In genomic region chr1:166818682-166819081, GRCm38 (mm10) we compare ENCODE assay signal across 16 mouse cellular contexts.
DNase-seq lines count a peak whose midpoint lies in the region; ATAC-seq and TF ChIP-seq lines count a peak whose summit lies in the region.
"Had no signal": no experiment of that assay in that cellular context is flagged by ENCODE, and none has a peak within 500 bp of the region (broad histone marks: within the 10 kb centered on the region; RNA-seq: fewer than 3 reads in every experiment).

No protein-coding gene starts in this region.

- no peaks in the 10 kb centered on the region for H3K36me3 ChIP-seq in lung, embryonic 14.5 days (ENCODE audit: insufficient read depth)
- H3K36me3 ChIP-seq in liver, embryonic 13.5 days = no peaks in the 10 kb centered on the region
- H3K36me3 ChIP-seq: hindbrain, embryonic 10.5 days; midbrain, embryonic 10.5 days; neural tube, embryonic 12.5 days had no signal

- H3K9ac ChIP-seq in lung, embryonic 14.5 days = no peak overlapping the region
- H3K9ac ChIP-seq in liver, embryonic 13.5 days = no peak overlapping the region
- H3K9ac ChIP-seq: neural tube, embryonic 12.5 days had no signal

- no peak for ATAC-seq in lung, embryonic 14.5 days (ENCODE audit: insufficient read depth)
- 0 out of 2 replicates have a peak, but pooled peaks have one; percentile 49 for ATAC-seq in liver, embryonic 13.5 days (ENCODE audit: low read depth)
- ATAC-seq: forebrain, embryonic 16.5 days had no signal

- no peak for DNase-seq in lung, embryonic 14.5 days
- DNase-seq in lung, postnatal 10 days = no peak
- DNase-seq in liver, embryonic 13.5 days = no peak
- DNase-seq in thymus, postnatal 14 days = peak; percentile 37
- no peak for DNase-seq in cerebellum, adult 11-12 months
- no peak for DNase-seq in left cerebral cortex, postnatal 4 days
- DNase-seq: adrenal gland, adult 8-10 months; gastrocnemius, postnatal 36 days; kidney, adult 11 months; spleen, adult 18-20 months had no signal

- no peaks in the 10 kb centered on the region for H3K4me1 ChIP-seq in lung, embryonic 14.5 days (ENCODE audit: insufficient read depth)
- peaks cover 4% of the 10 kb centered on the region; the same call in 1 of the 2 replicates for H3K4me1 ChIP-seq in bone marrow, adult 2 months (ENCODE audit: control insufficient read depth, insufficient read depth, low read length)
- peaks cover 1% of the 10 kb centered on the region for H3K4me1 ChIP-seq in liver, embryonic 13.5 days (replicated peaks)
- H3K4me1 ChIP-seq: hindbrain, embryonic 10.5 days; midbrain, embryonic 10.5 days; neural tube, embryonic 12.5 days had no signal

- 67% methylated on average over 5 of the region's 5 CpGs for WGBS in lung, embryonic 14.5 days
- WGBS in bone marrow, adult 2 months = 17% methylated on average over 5 of the region's 5 CpGs
- 35% methylated on average over 5 of the region's 5 CpGs for WGBS in liver, embryonic 13.5 days (ENCODE audit: insufficient replicate concordance)

- H3K4me3 ChIP-seq in lung, embryonic 14.5 days (ENCODE audit: low read depth, low read length) = no peak overlapping the region
- H3K4me3 ChIP-seq in bone marrow, adult 2 months (replicated peaks; ENCODE audit: control insufficient read depth, low read depth, low read length) = no peak overlapping the region
- H3K4me3 ChIP-seq in liver, embryonic 13.5 days (replicated peaks) = no peak overlapping the region
- H3K4me3 ChIP-seq: hindbrain, embryonic 10.5 days; left cerebral cortex, adult 2 months; midbrain, embryonic 10.5 days; neural tube, embryonic 12.5 days had no signal

- no peak for TF ChIP-seq CTCF in lung, embryonic 14.5 days (IDR thresholded peaks at IDR 0.05; ENCODE audit: low read depth)
- TF ChIP-seq CTCF in bone marrow, adult 2 months (IDR thresholded peaks at IDR 0.05; ENCODE audit: control insufficient read depth, insufficient read depth, low read length) = no peak

- no peak for TF ChIP-seq POLR2A in bone marrow, adult 2 months (IDR thresholded peaks at IDR 0.05; ENCODE audit: borderline replicate concordance, control insufficient read depth, low read depth, low read length)

- H3K27ac ChIP-seq in lung, embryonic 14.5 days (ENCODE audit: low read depth) = peak overlapping the region; percentile 55
- peak overlapping the region; percentile 50; the same call in 1 of the 2 replicates for H3K27ac ChIP-seq in bone marrow, adult 2 months (ENCODE audit: control insufficient read depth, insufficient read depth, low read depth, low read length, poor library complexity)
- H3K27ac ChIP-seq in liver, embryonic 13.5 days = peak overlapping the region; percentile 45; the same call in 1 of the 2 replicates
- H3K27ac ChIP-seq: hindbrain, embryonic 10.5 days; left cerebral cortex, adult 2 months; midbrain, embryonic 10.5 days; neural tube, embryonic 12.5 days had no signal

- H3K9me3 ChIP-seq in lung, embryonic 14.5 days (ENCODE audit: low read depth, low read length) = no peaks in the 10 kb centered on the region
- H3K9me3 ChIP-seq in liver, embryonic 13.5 days (replicated peaks) = no peaks in the 10 kb centered on the region
- H3K9me3 ChIP-seq: hindbrain, embryonic 10.5 days; midbrain, embryonic 10.5 days; neural tube, embryonic 12.5 days had no signal

- intact Hi-C loops in left cerebral cortex, postnatal 4 days (cut with DNase I) = no loop called here

- H3K27me3 ChIP-seq in lung, embryonic 14.5 days (ENCODE audit: insufficient read depth, low read length) = no peaks in the 10 kb centered on the region
- H3K27me3 ChIP-seq in liver, embryonic 13.5 days = no peaks in the 10 kb centered on the region
- H3K27me3 ChIP-seq: neural tube, embryonic 12.5 days had no signal

- H3K4me2 ChIP-seq in lung, embryonic 14.5 days = no peak overlapping the region
- no peak overlapping the region for H3K4me2 ChIP-seq in liver, embryonic 13.5 days
- H3K4me2 ChIP-seq: neural tube, embryonic 12.5 days had no signal
